Mouse (Mus musculus) cortical plate, adult 2 months (tissue): Measurements from ENCODE around the gene Gpn1. TPM values are rescaled to one million over a fixed set of nuclear protein-coding genes. Genes with fewer than 3 reads are reported as not detected.

ENCODE experiments used
- H3K27ac ChIP-seq: fragments of 200-500 bp; 2 replicates; pipeline ENCODE4 v1.5.1; 2012; ENCODE audit warnings: low read length, control low read depth, inconsistent platforms; ENCODE audit not compliant: insufficient read depth
- H3K4me1 ChIP-seq: fragments of 200-500 bp; 2 replicates; pipeline ENCODE4 v1.6.1; 2011; ENCODE audit warnings: low read length; ENCODE audit not compliant: control insufficient read depth, insufficient read depth
- H3K4me3 ChIP-seq: fragments of 200-500 bp; 2 replicates; pipeline ENCODE4 v1.5.1; 2011; ENCODE audit warnings: mild to moderate bottlenecking, low read length, control low read depth; ENCODE audit not compliant: insufficient read depth
- CTCF ChIP-seq: fragments of 200-500 bp; IDR thresholded peaks from 2 replicates; pipeline ENCODE4 v1.5.1; 2011; ENCODE audit warnings: mild to moderate bottlenecking, control low read depth, low read length; ENCODE audit not compliant: insufficient read depth; ENCODE audit errors: extremely low read depth
- POLR2A ChIP-seq: fragments of 200-500 bp; IDR thresholded peaks from 2 replicates; pipeline ENCODE4 v1.6.1; 2011; ENCODE audit warnings: mild to moderate bottlenecking, low read length, control low read depth; ENCODE audit not compliant: insufficient read depth; ENCODE audit errors: extremely low read depth
- polyA plus RNA-seq: library from polyadenylated mRNA; depleted of rRNA; stranded (reverse); fragments of >200 nt; gene quantifications from 2 replicates; pipeline ENCODE4 v1.2.3, GENCODE M21; 2012; rRNA removed

Gpn1 gene
- polyA plus RNA-seq, 1 experiment: 21.1 TPM

DNA sequence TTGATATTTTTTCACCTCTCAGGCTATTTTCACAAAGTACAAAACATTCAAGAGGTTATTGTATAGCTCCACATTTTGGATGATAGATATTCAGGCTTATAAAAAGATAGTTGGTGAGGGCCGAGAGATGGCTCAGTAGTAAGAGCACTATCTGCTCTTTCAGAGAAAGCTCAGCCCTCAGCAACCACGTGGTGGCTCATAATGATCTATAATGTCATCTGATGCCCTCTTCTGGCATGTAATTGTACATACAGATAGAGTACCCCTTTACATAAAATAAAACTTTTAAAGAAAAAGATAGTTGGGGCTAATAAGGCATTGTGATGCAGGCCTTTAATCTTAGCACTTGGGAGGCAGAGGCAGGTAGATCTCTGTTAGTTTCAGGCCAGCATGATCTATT, 34.0 kb downstream of the Gpn1 start:
- no peak overlapping the region for H3K27ac ChIP-seq
- no peak for TF ChIP-seq CTCF
- TF ChIP-seq POLR2A: no peak
- peaks cover 7% of the 10 kb centered on the region for H3K4me1 ChIP-seq
- H3K4me3 ChIP-seq: no peak overlapping the region; the same call in 1 of the 2 replicates

DNA sequence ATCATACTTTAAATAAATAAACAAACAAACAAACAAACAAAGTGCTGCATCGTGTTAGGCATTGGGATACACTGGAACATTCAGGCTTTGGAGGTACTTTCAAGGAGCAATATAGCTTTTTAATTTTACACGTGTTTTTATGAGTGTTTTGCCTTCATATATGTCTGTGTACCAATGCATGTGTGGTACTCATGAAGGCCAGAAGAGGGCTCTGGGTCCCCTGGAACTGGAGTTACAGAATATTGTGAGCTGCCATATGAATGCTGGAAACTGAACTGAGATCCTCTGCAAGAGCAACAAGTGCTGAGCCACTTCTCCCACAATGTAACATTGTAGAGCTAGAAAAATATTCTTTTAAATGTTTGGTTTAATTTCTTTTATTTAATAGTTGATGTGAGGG, 40.7 kb downstream of the Gpn1 start:
- no peaks in the 10 kb centered on the region for H3K4me1 ChIP-seq
- no peak overlapping the region for H3K27ac ChIP-seq
- TF ChIP-seq POLR2A (no peak), CTCF (no peak)
- no peak overlapping the region for H3K4me3 ChIP-seq

DNA sequence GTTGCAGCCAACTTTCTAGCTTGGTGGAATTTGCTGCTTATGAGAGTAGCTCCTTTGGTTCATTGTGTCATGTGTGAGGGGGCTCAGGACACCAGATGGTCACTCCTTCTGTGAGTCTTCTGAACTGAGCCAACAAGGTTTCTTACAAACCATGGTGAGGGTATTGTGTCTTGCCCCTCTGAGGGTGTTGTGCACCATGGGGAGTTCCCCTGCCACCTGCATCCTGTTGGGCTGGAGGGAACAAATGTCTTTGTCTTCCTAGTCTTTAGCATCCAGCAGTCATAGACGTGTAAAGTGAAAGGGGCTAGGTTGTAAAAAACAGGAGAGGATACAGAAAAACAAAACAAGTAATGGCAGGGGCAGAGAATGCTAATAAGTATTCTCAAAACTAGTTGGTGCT, 64.9 kb downstream of the Gpn1 start:
- peaks cover 4% of the 10 kb centered on the region for H3K4me1 ChIP-seq
- TF ChIP-seq POLR2A: no peak
- no peak for TF ChIP-seq CTCF
- H3K4me3 ChIP-seq: no peak overlapping the region
- H3K27ac ChIP-seq: no peak overlapping the region

DNA sequence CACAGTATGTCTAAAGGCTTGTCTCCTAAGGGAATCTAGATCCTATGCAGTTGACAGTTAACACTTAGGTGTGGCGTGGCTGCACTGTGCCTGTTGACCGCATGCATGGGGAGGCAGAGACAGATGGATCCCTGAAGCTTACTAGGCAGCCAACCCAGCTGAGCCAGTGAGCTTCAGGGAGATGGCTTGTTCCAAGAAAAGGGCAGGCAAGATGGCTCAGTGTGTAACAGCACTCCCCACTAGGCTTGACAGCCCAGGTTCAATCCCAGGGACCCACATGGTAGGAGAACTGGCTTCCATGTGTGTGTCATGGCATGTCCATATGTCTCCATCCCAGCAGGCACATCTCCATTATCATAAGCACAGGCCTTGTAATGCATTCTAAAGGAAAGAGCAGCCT, 65.8 kb downstream of the Gpn1 start:
- Histone ChIP-seq H3K27ac (no peak overlapping the region), H3K4me3 (no peak overlapping the region), H3K4me1 (peaks cover 6% of the 10 kb centered on the region)
- no peak for TF ChIP-seq CTCF
- TF ChIP-seq POLR2A: no peak

DNA sequence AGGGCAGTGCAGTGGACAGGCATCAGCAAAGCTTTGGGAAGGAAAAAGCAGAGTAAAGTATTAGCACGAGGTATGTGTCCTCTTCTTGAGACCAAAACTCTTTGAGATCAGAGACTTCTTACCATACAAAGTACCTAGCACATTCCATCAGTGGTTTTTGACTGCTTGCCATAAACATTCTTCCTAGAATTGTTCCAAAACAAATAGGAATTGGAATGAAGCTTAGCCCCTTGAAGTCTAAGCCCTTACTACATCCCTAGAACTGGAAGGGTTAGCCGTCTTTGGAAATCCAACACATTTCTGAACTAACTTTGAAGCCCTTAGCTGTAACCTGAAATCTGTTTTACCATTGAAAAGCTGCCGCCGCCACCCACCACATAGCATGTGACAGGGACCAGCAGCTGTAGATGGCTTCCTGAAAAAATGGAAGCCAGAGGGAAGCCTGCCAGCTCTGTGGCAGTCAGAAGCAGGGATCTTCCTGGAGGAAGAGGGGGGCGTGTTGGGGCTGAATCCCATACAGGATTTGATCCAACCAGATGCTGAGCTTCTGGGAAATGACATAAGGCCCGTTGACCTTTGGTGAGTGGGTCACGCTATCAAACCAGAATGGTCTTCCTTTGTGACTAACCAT, 67.6 kb downstream of the Gpn1 start:
- no peak for TF ChIP-seq POLR2A
- TF ChIP-seq CTCF: no peak
- Histone ChIP-seq H3K4me3 (no peak overlapping the region), H3K27ac (no peak overlapping the region), H3K4me1 (peaks cover 6% of the 10 kb centered on the region)

Other genes starting within 250 kb of the Gpn1 start
- gene Krtcap3, start 243.1 kb upstream of the Gpn1 start, polyA plus RNA-seq: 3.9 and 4.0 TPM in 2 replicates
- gene Ift172, start 203.6 kb upstream of the Gpn1 start, polyA plus RNA-seq: 75.1 and 80.4 TPM in 2 replicates
- 172 and 184 TPM in 2 replicates for gene Fndc4, start 198.7 kb upstream of the Gpn1 start, polyA plus RNA-seq
- 0.53 and 0.98 TPM in 2 replicates for gene Gckr, start 197.3 kb upstream of the Gpn1 start, polyA plus RNA-seq
- gene Zfp512, start 42.3 kb upstream of the Gpn1 start, polyA plus RNA-seq: 41.5 and 47.0 TPM in 2 replicates
- not detected in 2 replicates for gene 4930548H24Rik, start 9.0 kb upstream of the Gpn1 start, polyA plus RNA-seq
- 26.0 and 26.9 TPM in 2 replicates for gene Slc4a1ap, start 32.3 kb downstream of the Gpn1 start, polyA plus RNA-seq
- gene Supt7l, start 33.1 kb downstream of the Gpn1 start, polyA plus RNA-seq: 14.2 and 15.5 TPM in 2 replicates
- gene Mrpl33, start 102.2 kb downstream of the Gpn1 start, polyA plus RNA-seq: 108 and 111 TPM in 2 replicates
- 3.2 and 4.2 TPM in 2 replicates for gene Rbks, start 202.9 kb downstream of the Gpn1 start, polyA plus RNA-seq
- 49.1 and 52.8 TPM in 2 replicates for gene Babam2, start 202.9 kb downstream of the Gpn1 start, polyA plus RNA-seq